Mouse (Mus musculus): ENCODE data around the gene Asb16. TPM values are rescaled to one million over a fixed set of nuclear protein-coding genes. Genes with fewer than 3 reads are reported as not detected.

Asb16 gene
- polyA plus RNA-seq (2014; fragmentation: Illumina TruSeq; extraction: RNeasy Lipid Tissue Mini Kit (QIAGEN cat#74804); ENCODE audit: low read depth, low replicate concordance): not detected

DNA sequence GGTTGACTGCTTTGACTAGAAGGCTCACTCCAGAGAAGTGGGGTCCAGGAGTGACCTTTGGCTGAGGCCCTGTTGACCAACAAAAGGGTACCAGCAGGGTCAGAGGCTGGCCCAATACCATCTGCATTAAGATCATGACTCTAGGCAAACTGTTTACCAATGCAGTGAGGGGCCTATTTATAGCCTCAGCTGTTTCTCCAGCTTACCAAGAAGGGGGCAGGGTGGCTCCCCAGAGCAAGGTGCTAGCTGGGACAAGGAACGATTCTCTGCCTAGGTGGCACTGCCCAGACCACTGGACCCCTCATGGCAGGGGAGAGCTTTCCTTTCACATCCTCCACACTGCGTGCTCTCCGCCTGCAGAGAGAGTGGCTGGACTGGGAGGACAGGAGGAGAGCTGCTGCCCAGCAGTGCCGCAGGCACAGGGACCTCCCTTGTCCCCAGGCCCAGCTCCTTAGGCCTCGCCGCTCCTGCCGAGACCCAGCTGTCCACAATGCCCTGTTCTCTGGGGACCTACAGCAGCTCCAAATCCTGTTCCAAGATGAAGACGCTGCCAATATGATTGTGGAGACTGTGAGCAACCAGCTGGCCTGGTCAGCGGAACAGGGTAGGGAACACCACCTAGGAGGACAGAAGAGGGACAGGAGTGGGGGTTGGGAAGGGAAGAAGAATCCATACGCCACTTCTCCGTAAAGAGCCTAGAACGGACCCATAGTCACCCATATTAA, at the start of gene Asb16:
Gene Asb16, plus strand, starts transcription at position 224 of the 725 bp plus-strand sequence.

DNA sequence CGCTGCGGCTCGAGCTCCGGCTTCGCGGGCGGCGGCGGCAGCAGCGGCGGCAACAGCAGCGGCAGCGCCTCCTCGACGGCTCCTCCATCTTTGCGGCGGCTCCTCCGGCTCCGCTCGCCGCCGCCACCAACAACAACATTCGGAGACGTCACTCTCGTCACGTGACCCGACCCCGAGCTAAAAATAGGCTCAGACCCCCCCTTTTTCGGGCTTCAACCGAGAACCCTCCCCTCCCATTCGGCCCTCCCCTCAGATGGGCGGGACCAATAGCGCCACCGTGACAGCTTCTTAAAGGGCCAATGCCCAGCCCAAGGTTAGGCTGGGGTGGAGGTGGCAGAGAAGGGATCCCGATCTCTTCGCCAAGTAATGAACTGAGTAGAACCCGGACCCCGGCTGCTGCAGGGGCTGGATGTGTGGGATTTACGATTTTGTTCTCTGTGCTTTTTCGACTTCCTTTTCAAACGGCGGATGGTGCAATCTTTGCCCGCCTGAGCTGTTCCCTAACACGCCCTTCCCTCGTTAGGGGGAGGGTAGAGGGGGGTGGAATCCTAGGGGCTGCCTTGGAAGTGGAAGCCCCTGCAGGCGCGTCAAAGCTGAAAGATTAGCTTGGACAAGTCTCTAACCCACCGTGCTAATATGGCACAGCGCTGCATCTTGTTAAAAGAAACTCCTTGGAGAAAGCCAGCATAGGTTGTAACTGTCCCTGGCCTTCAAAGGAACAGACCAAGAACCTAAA, 38.4 kb upstream of the Asb16 start, which contains the start of gene Hdac5:
Gene Hdac5, minus strand, starts transcription at position 161 of the 736 bp plus-strand sequence.

DNA sequence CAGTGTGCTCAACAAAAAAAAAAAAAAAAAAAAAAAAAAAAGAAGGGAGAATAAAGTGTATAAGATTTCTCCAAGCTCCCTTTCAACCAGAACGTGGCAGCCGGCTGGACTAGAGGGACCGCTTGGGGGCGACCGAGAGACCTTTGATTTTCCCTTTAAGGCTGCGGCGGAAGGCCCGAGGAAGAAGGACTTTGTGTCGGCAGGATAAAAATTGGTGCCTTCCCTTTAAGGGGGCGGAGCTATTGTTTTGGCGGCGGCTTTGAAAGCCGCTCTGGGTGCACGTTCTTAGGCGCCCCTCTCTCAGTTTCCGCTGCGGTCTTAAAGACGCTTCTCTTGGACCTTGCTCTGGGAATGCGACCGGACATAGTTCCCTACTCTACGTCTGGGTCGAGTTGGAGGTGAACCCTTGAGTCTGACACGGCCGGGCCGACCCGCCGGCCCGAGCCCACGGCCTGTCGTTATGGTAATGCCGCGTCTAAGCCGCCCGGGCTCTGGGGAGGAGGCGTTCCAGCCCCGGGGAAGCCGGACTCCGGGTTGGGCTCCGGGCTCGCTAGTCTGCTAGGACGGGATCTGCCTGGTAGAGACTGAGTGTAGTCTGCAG, 19.8 kb upstream of the Asb16 start, which contains the start of gene BC030867:
Gene BC030867, plus strand, starts transcription at position 253 of the 601 bp plus-strand sequence.

DNA sequence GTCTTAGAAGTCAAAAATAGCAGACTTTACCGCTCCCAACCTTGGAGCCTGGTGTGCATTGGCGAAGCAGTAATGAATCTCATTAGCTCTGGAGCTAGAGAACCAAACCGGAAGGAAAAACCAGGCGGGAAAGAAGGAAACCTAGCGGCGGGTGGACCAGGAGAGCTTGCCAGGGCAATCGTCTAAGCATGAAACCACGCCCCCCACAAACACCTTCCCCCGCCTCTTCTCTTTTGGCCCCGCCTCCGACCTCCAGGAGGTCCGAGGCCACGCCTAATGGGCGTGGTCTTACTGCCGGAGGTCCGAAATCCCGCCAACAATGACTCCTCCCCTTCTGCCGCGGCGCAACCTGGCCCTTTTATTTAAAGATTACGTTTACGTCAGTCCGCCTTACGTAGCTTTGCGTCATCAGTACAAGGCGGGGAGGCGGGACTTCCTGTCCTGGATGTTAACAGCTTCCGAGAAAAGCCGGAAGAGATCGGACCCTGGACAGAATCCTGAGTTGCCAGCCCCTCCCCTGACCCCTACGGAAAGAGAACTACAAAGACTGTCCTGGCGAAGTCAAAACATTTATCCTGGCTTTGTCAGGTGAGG, 16.1 kb downstream of the Asb16 start, which contains the start of gene Tmub2:
Gene Tmub2, plus strand, starts transcription at position 431 of the 594 bp plus-strand sequence.

DNA sequence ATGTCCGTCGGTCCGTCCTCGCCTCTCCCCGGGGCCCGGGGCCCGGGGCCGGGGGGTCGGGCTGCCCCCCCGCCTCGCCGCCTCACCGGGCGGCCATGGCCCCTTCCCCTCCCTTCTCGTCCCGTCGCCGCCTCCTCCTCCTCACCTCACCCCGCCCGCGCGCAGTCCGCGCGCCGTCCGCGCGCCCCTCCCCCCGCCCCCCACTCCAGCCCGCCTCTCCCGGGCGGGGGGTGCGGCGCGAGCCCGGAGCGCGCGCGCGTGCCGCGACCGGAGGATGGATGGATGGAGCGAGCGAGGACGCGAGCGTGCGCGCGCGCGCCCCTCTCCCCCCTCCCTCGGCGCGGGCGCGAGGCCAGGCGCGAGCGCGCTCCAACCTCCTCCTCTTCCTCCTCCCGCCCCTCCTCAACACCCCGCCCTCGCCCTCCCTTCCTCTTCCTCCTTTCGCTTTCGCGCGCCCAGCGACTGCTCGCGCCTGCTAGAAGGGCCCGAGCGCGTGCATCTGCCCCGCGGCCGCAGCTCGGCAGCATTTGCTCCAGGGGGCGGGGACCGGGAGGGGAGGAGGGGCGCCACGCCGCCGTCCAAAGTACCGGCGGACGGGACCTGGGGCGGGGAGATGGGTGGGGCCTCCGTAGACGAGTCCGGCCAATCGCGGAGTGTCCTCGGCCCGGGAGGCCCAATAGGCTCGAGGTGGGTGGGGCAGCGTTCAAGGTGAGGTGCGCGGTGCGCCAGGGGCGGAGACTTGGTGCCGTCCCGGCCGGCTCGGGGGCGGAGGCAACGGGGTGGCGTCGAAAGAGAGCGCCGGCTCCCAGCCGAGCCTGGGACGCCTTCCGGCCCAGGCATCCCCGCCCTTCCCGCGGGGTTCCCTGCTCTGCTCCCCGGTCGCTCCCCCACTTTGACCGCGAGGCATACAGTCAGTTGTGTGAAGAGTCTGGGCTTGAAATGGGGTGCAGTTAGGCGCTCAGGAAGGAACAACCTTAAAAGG, 28.2 kb downstream of the Asb16 start, which contains the start of gene Atxn7l3:
Gene Atxn7l3, minus strand, starts transcription at position 141 of the 982 bp plus-strand sequence.

DNA sequence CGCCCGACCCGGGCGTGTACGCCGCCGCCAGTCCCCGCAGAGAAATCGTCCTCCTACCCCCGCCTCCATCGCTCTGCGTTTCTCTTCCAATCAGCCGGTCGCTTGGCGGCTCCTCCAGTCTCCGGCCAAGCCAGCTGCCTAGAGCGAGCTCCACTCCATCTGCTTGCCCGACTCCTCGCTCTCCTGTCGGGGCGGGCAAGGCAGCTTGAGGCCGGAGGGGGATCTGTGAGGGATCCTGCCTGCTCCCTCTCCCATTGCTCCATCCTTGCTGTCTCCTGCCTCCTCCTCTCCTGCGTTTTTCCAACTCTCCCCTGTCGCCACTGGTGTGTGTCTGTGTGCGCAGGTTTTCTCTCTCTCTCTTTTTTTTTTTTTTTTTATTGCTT, 50.9 kb downstream of the Asb16 start, which contains the start of gene Ubtf:
Gene Ubtf, minus strand, starts transcription at position 333 of the 383 bp plus-strand sequence.

Other genes starting within 250 kb of the Asb16 start
- gene Mpp3, start 240.3 kb upstream of the Asb16 start, polyA plus RNA-seq (2014; fragmentation: Illumina TruSeq; extraction: RNeasy Lipid Tissue Mini Kit (QIAGEN cat#74804); ENCODE audit: low read depth, low replicate concordance): 0.44 TPM
- gene Cd300lg, start 227.2 kb upstream of the Asb16 start, polyA plus RNA-seq (2014; fragmentation: Illumina TruSeq; extraction: RNeasy Lipid Tissue Mini Kit (QIAGEN cat#74804); ENCODE audit: low read depth, low replicate concordance): 19.1 TPM
- gene Mpp2, start 180.2 kb upstream of the Asb16 start, polyA plus RNA-seq (2014; fragmentation: Illumina TruSeq; extraction: RNeasy Lipid Tissue Mini Kit (QIAGEN cat#74804); ENCODE audit: low read depth, low replicate concordance): 0.49 TPM
- not detected for gene Ppy, start 167.4 kb upstream of the Asb16 start, polyA plus RNA-seq (2014; fragmentation: Illumina TruSeq; extraction: RNeasy Lipid Tissue Mini Kit (QIAGEN cat#74804); ENCODE audit: low read depth, low replicate concordance)
- gene Pyy, start 160.9 kb upstream of the Asb16 start, polyA plus RNA-seq (2014; fragmentation: Illumina TruSeq; extraction: RNeasy Lipid Tissue Mini Kit (QIAGEN cat#74804); ENCODE audit: low read depth, low replicate concordance): not detected
- not detected for gene Nags, start 123.2 kb upstream of the Asb16 start, polyA plus RNA-seq (2014; fragmentation: Illumina TruSeq; extraction: RNeasy Lipid Tissue Mini Kit (QIAGEN cat#74804); ENCODE audit: low read depth, low replicate concordance)
- gene Tmem101, start 112.3 kb upstream of the Asb16 start, polyA plus RNA-seq (2014; fragmentation: Illumina TruSeq; extraction: RNeasy Lipid Tissue Mini Kit (QIAGEN cat#74804); ENCODE audit: low read depth, low replicate concordance): 2.8 TPM
- 31.2 TPM for gene Lsm12, start 83.4 kb upstream of the Asb16 start, polyA plus RNA-seq (2014; fragmentation: Illumina TruSeq; extraction: RNeasy Lipid Tissue Mini Kit (QIAGEN cat#74804); ENCODE audit: low read depth, low replicate concordance)
- 0.93 TPM for gene G6pc3, start 79.1 kb upstream of the Asb16 start, polyA plus RNA-seq (2014; fragmentation: Illumina TruSeq; extraction: RNeasy Lipid Tissue Mini Kit (QIAGEN cat#74804); ENCODE audit: low read depth, low replicate concordance)
- 0.44 TPM for gene Hdac5, start 38.6 kb upstream of the Asb16 start, polyA plus RNA-seq (2014; fragmentation: Illumina TruSeq; extraction: RNeasy Lipid Tissue Mini Kit (QIAGEN cat#74804); ENCODE audit: low read depth, low replicate concordance)
- gene BC030867, start 19.9 kb upstream of the Asb16 start, polyA plus RNA-seq (2014; fragmentation: Illumina TruSeq; extraction: RNeasy Lipid Tissue Mini Kit (QIAGEN cat#74804); ENCODE audit: low read depth, low replicate concordance): not detected
- 7.2 TPM for gene Tmub2, start 16.2 kb downstream of the Asb16 start, polyA plus RNA-seq (2014; fragmentation: Illumina TruSeq; extraction: RNeasy Lipid Tissue Mini Kit (QIAGEN cat#74804); ENCODE audit: low read depth, low replicate concordance)
- 4.4 TPM for gene Atxn7l3, start 27.9 kb downstream of the Asb16 start, polyA plus RNA-seq (2014; fragmentation: Illumina TruSeq; extraction: RNeasy Lipid Tissue Mini Kit (QIAGEN cat#74804); ENCODE audit: low read depth, low replicate concordance)
- 31.2 TPM for gene Ubtf, start 51.0 kb downstream of the Asb16 start, polyA plus RNA-seq (2014; fragmentation: Illumina TruSeq; extraction: RNeasy Lipid Tissue Mini Kit (QIAGEN cat#74804); ENCODE audit: low read depth, low replicate concordance)
- gene Slc4a1, start 97.5 kb downstream of the Asb16 start, polyA plus RNA-seq (2014; fragmentation: Illumina TruSeq; extraction: RNeasy Lipid Tissue Mini Kit (QIAGEN cat#74804); ENCODE audit: low read depth, low replicate concordance): 8.4 TPM
- not detected for gene Rundc3a, start 124.7 kb downstream of the Asb16 start, polyA plus RNA-seq (2014; fragmentation: Illumina TruSeq; extraction: RNeasy Lipid Tissue Mini Kit (QIAGEN cat#74804); ENCODE audit: low read depth, low replicate concordance)
- gene Slc25a39, start 139.2 kb downstream of the Asb16 start, polyA plus RNA-seq (2014; fragmentation: Illumina TruSeq; extraction: RNeasy Lipid Tissue Mini Kit (QIAGEN cat#74804); ENCODE audit: low read depth, low replicate concordance): 21.5 TPM
- gene Grn, start 161.6 kb downstream of the Asb16 start, polyA plus RNA-seq (2014; fragmentation: Illumina TruSeq; extraction: RNeasy Lipid Tissue Mini Kit (QIAGEN cat#74804); ENCODE audit: low read depth, low replicate concordance): 8.7 TPM
- gene Fam171a2, start 178.9 kb downstream of the Asb16 start, polyA plus RNA-seq (2014; fragmentation: Illumina TruSeq; extraction: RNeasy Lipid Tissue Mini Kit (QIAGEN cat#74804); ENCODE audit: low read depth, low replicate concordance): not detected
- not detected for gene Itga2b, start 201.4 kb downstream of the Asb16 start, polyA plus RNA-seq (2014; fragmentation: Illumina TruSeq; extraction: RNeasy Lipid Tissue Mini Kit (QIAGEN cat#74804); ENCODE audit: low read depth, low replicate concordance)

All from kidney, adult 10 weeks (tissue).